Mouse (Mus musculus): Measurements from ENCODE around the gene Hist1h2ao. TPM values are rescaled to one million over a fixed set of nuclear protein-coding genes. Genes with fewer than 3 reads are reported as not detected.
A peak's percentile ranks its signal among the peaks of the same experiment; 100 is the strongest.
"Not testable (repeated sequence)": the region's sequence is repeated elsewhere in the genome, so short reads cannot be mapped to it uniquely, and the experiment has no call there.

The Hist1h2ao gene
- polyA plus RNA-seq, 1 experiment from 2014 or later: not detected

DNA sequence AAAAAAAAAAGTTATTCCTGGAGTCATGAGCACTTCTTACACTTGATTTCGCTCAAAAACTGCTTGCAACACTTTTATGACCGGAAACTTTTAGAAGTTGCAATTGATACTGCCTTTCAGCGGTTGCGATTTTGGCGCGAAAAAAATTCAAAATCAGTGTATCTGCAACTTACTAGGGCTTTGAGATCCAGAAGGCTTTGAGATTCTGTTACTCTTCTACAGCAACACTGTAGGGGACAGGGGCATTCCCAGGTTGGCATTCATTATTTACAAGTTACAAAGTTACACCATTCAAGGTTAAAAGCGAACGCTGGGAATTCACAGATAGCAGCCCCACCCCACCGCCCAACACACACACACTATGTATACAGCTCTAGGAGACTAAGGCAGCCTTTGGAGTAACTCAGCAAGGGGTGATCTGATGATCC, 26.5 kb upstream of the Hist1h2ao start:
- no peak for ATAC-seq (ENCODE audit: low FRiP score)
- H3K27me3 ChIP-seq (ENCODE audit: control insufficient read depth, insufficient read depth, low read length): no peaks in the 10 kb centered on the region
- peak; percentile 74 for DNase-seq (ENCODE audit: low spot score)
- peak overlapping the region; percentile 35 for H3K4me3 ChIP-seq (ENCODE audit: low read depth, low read length)
- H3K27ac ChIP-seq (ENCODE audit: low read depth, low read length): peak overlapping the region; percentile 77
- no peaks in the 10 kb centered on the region for H3K9me3 ChIP-seq (ENCODE audit: control insufficient read depth, low read length)
- 1% methylated on average over 9 of the region's 9 CpGs for WGBS
- H3K36me3 ChIP-seq (ENCODE audit: control insufficient read depth, insufficient read depth, low read length): no peaks in the 10 kb centered on the region
- 0 out of 2 replicates have a peak, but pooled peaks cover 5% of the 10 kb centered on the region for H3K4me1 ChIP-seq (replicated peaks; ENCODE audit: control insufficient read depth, insufficient read depth, low read length)
- peak overlapping the region; percentile 35; the same call in 1 of the 2 replicates for H3K9ac ChIP-seq (ENCODE audit: low read depth, low read length)
- peak overlapping the region; percentile 65 for H3K4me2 ChIP-seq (replicated peaks; ENCODE audit: low read depth, low read length)

DNA sequence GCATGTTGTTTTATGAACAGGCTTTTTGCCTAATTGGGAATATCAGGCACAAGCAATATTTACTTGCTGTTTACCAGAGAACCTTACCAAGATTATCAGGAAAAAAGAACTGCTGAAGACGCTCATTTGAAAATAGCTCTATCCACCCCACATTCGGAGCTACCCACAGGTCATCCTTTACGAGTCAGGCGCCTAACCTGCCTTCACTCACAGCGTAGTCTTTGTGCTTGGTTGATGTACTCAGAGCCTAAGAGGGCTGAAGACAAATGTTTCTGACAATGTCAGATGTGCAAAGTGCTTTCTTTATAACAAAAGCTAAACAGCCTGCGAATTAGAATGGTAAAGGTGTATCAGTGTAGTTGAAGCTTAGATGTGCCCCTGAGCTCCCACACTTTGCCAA, 26.0 kb upstream of the Hist1h2ao start:
- Histone ChIP-seq H3K27ac (ENCODE audit: low read depth, low read length) (peak overlapping the region; percentile 77), H3K9me3 (ENCODE audit: control insufficient read depth, low read length) (no peaks in the 10 kb centered on the region), H3K9ac (ENCODE audit: low read depth, low read length) (peak overlapping the region; percentile 35; the same call in 1 of the 2 replicates), H3K27me3 (ENCODE audit: control insufficient read depth, insufficient read depth, low read length) (no peaks in the 10 kb centered on the region), H3K36me3 (ENCODE audit: control insufficient read depth, insufficient read depth, low read length) (no peaks in the 10 kb centered on the region), H3K4me1 (replicated peaks; ENCODE audit: control insufficient read depth, insufficient read depth, low read length) (0 out of 2 replicates have a peak, but pooled peaks cover 5% of the 10 kb centered on the region), H3K4me2 (replicated peaks; ENCODE audit: low read depth, low read length) (peak overlapping the region; percentile 65), H3K4me3 (ENCODE audit: low read depth, low read length) (no peak overlapping the region)
- DNase-seq (ENCODE audit: low spot score): peak; percentile 22
- 22% methylated on average over 6 of the region's 6 CpGs for WGBS
- ATAC-seq (ENCODE audit: low FRiP score): no peak

DNA sequence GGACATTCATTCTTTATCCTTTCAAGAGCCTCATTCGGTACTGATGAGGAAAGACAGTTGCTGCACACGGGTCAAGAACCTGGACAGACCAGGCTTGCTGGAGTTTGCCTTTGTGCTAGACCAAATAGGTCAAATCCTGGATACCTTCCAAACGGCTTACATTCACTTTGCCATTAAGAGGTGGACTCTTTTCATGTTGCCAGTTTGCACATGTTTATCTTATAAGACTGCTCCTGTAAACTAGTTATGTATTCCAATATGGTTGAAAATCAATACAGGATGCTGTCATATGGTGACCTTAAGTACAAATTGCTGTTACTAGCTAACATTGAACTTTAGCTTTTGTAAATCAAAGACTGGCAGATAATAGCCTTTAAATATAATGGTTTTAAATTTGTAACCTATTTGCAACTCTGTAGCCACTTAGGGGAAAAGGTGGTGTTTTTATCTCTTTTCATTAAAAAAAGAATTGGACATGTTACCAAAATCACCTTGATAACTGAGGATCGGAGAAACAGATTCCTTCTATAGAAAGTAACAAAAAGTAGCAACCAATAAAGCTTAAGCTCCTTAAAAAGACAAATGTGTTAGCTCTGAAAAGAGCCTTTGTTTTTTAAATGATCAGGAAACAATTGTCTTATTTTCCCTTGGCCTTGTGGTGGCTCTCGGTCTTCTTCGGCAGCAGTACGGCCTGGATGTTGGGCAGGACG, 23.9 kb upstream of the Hist1h2ao start:
- Histone ChIP-seq H3K27me3 (ENCODE audit: control insufficient read depth, insufficient read depth, low read length) (no peaks in the 10 kb centered on the region), H3K4me1 (replicated peaks; ENCODE audit: control insufficient read depth, insufficient read depth, low read length) (0 out of 2 replicates have a peak, but pooled peaks cover 5% of the 10 kb centered on the region), H3K36me3 (ENCODE audit: control insufficient read depth, insufficient read depth, low read length) (no peaks in the 10 kb centered on the region), H3K27ac (ENCODE audit: low read depth, low read length) (peak overlapping the region; percentile 84), H3K9ac (ENCODE audit: low read depth, low read length) (peak overlapping the region; percentile 53; the same call in 1 of the 2 replicates), H3K4me3 (ENCODE audit: low read depth, low read length) (peak overlapping the region; percentile 30), H3K4me2 (replicated peaks; ENCODE audit: low read depth, low read length) (peak overlapping the region; percentile 45), H3K9me3 (ENCODE audit: control insufficient read depth, low read length) (no peaks in the 10 kb centered on the region)
- no peak for ATAC-seq (ENCODE audit: low FRiP score)
- 6% methylated on average over 8 of the region's 8 CpGs for WGBS
- peak; percentile 51 for DNase-seq (ENCODE audit: low spot score)

DNA sequence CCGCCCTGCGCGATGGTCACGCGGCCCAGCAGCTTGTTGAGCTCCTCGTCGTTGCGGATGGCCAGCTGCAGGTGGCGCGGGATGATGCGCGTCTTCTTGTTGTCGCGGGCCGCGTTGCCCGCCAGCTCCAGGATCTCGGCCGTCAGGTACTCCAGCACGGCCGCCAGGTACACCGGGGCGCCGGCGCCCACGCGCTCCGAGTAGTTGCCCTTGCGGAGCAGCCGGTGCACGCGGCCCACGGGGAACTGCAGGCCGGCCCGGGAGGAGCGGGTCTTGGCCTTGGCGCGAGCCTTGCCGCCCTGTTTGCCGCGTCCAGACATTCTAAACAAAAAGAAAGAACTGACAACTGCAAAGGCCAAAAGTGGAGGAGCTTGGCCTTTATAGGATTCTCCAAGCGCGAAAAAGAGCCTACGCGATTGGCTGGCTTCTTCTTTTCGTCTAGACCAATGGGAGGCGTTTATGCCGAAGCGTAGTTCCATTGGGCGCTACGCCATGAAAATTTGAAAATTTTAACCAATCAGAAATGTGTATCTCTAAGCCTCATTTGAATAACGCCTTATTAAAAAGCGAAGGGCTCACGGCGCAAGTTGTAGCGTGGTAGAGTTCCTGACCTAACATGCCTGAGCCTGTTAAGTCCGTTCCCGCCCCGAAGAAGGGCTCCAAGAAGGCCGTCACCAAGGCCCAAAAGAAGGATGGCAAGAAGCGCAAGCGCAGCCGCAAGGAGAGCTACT, 23.2 kb upstream of the Hist1h2ao start, which contains the start of the genes Hist1h2an and Hist1h2bp:
TSS of gene Hist1h2an (minus strand) at position 320 of the 731 bp plus-strand sequence.
TSS of gene Hist1h2bp (plus strand) at position 563 of the 731 bp plus-strand sequence.
- H3K4me1 ChIP-seq (replicated peaks; ENCODE audit: control insufficient read depth, insufficient read depth, low read length); H3K9me3 ChIP-seq (ENCODE audit: control insufficient read depth, low read length); H3K27me3 ChIP-seq (ENCODE audit: control insufficient read depth, insufficient read depth, low read length); H3K36me3 ChIP-seq (ENCODE audit: control insufficient read depth, insufficient read depth, low read length): not testable (repeated sequence)
- ATAC-seq (ENCODE audit: low FRiP score) (peak; percentile 96), DNase-seq (ENCODE audit: low spot score) (peak; percentile 91)
- Histone ChIP-seq H3K27ac (ENCODE audit: low read depth, low read length) (peak within 1 kb of the TSS; percentile 84), H3K9ac (ENCODE audit: low read depth, low read length) (peak within 1 kb of the TSS; percentile 53), H3K4me3 (ENCODE audit: low read depth, low read length) (peak within 1 kb of the TSS; percentile 30), H3K4me2 (replicated peaks; ENCODE audit: low read depth, low read length) (peak within 1 kb of the TSS; percentile 45)
- under 1% methylated on average over 36 of the region's 63 CpGs for WGBS

DNA sequence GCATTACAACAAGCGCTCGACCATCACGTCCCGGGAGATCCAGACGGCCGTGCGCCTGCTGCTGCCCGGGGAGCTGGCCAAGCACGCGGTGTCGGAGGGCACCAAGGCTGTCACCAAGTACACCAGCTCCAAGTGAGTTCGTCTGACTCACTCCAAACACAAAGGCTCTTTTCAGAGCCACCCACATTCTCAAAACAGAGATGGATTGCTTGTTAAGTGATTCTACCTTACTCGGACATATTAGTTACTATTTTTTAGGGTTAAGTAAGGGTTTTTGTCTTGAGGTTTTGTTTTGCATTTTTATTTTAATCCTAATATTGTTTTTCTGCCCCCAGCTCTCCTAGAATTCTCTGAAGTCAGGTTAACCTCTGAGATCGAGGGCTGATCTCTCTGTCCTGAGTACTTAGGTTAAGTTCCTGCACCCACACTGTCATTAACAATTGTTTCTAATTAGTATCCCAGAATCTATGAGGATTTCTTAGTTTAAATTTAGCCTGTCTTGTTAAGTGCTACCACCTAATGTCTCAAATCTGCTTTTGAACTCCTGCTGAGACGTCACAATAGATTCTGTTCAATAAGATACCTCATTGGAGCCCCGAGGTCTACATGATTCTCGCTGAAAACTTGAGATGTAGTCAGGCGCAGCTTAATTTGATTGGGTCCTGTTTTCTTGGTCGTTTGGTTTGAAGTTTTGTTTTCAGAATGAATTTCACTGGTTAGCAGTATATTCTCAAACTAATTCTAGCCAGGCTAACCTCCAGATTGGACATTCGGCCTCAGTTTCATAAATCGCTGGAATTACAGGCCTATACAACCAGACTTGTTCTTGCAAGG, 22.3 kb upstream of the Hist1h2ao start:
- ATAC-seq (ENCODE audit: low FRiP score) (peak; percentile 53), DNase-seq (ENCODE audit: low spot score) (peak; percentile 44)
- Histone ChIP-seq H3K4me2 (replicated peaks; ENCODE audit: low read depth, low read length) (peak overlapping the region; percentile 33), H3K4me1 (replicated peaks; ENCODE audit: control insufficient read depth, insufficient read depth, low read length) (0 out of 2 replicates have a peak, but pooled peaks cover 5% of the 10 kb centered on the region), H3K9me3 (ENCODE audit: control insufficient read depth, low read length) (no peaks in the 10 kb centered on the region), H3K9ac (ENCODE audit: low read depth, low read length) (peak overlapping the region; percentile 31), H3K36me3 (ENCODE audit: control insufficient read depth, insufficient read depth, low read length) (no peaks in the 10 kb centered on the region), H3K4me3 (ENCODE audit: low read depth, low read length) (peak overlapping the region; percentile 20; the same call in 1 of the 2 replicates), H3K27me3 (ENCODE audit: control insufficient read depth, insufficient read depth, low read length) (no peaks in the 10 kb centered on the region), H3K27ac (ENCODE audit: low read depth, low read length) (peak overlapping the region; percentile 74)
- 19% methylated on average over 10 of the region's 21 CpGs for WGBS

DNA sequence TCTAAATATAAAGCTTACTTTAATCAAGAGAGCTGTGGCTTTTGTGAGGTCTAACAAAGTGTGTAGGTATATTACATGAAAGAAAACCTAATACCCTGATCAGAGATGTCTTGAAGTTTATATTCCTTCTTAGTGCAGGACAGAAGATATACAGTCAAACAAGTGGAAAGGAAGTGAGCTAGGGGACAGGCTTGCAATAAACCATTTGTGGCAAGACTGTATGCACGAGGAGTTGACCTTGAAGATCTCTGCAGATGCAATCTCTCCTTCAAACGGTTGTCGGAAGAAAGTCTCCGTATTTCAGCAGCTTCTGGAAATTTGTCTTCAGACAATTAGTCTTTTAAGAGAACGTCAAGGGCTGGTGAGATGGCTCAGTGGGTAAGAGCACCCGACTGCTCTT, 20.3 kb upstream of the Hist1h2ao start:
- H3K27ac ChIP-seq (ENCODE audit: low read depth, low read length): no peak overlapping the region
- H3K9ac ChIP-seq (ENCODE audit: low read depth, low read length): no peak overlapping the region
- WGBS: 62% methylated on average over 6 of the region's 6 CpGs
- no peaks in the 10 kb centered on the region for H3K36me3 ChIP-seq (ENCODE audit: control insufficient read depth, insufficient read depth, low read length)
- H3K27me3 ChIP-seq (ENCODE audit: control insufficient read depth, insufficient read depth, low read length): no peaks in the 10 kb centered on the region
- DNase-seq (ENCODE audit: low spot score): no peak
- no peaks in the 10 kb centered on the region for H3K9me3 ChIP-seq (ENCODE audit: control insufficient read depth, low read length)
- H3K4me2 ChIP-seq (replicated peaks; ENCODE audit: low read depth, low read length): no peak overlapping the region
- no peak overlapping the region for H3K4me3 ChIP-seq (ENCODE audit: low read depth, low read length)
- ATAC-seq (ENCODE audit: low FRiP score): no peak
- 0 out of 2 replicates have a peak, but pooled peaks cover 5% of the 10 kb centered on the region for H3K4me1 ChIP-seq (replicated peaks; ENCODE audit: control insufficient read depth, insufficient read depth, low read length)

DNA sequence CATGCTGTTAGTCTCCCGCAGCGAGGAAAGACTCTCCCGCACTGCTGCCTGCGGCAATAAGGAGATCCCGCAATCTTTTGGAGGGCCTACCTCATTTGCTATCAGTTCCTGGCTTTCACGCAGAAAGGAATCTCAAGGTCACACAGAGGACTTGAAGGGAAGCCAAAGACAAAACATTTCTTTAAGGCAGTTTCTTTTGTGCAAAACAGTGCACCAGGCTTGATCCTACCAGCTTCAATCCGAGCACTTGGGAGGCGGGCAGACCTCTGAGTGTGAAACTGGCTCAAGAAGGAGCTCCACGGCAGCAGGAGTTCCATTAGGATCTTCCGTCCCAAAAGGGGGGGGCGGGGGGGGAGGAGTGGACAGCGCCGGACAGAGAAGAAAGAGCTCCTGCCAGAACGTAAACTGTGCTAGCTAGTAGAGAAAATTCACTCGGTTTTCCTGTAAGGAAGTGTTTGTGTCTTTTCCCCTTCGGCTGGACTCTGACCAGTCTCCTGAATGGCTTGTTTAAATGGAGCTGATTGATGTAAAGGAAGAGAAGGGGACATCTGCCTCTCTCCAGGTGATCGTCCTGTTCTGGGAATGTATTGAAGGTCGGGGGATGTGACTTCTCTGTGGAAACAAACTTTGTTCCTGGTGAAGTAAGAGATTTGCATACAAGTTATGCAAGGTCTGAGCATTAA, 19.5 kb upstream of the Hist1h2ao start:
- Histone ChIP-seq H3K27ac (ENCODE audit: low read depth, low read length) (0 out of 2 replicates have a peak overlapping the region, but pooled peaks have one; percentile 33), H3K4me1 (replicated peaks; ENCODE audit: control insufficient read depth, insufficient read depth, low read length) (0 out of 2 replicates have a peak, but pooled peaks cover 5% of the 10 kb centered on the region), H3K9ac (ENCODE audit: low read depth, low read length) (peak overlapping the region; percentile 31; the same call in 1 of the 2 replicates), H3K4me3 (ENCODE audit: low read depth, low read length) (no peak overlapping the region), H3K27me3 (ENCODE audit: control insufficient read depth, insufficient read depth, low read length) (no peaks in the 10 kb centered on the region), H3K36me3 (ENCODE audit: control insufficient read depth, insufficient read depth, low read length) (no peaks in the 10 kb centered on the region), H3K4me2 (replicated peaks; ENCODE audit: low read depth, low read length) (peak overlapping the region; percentile 19; the same call in 1 of the 2 replicates), H3K9me3 (ENCODE audit: control insufficient read depth, low read length) (no peaks in the 10 kb centered on the region)
- 8% methylated on average over 17 of the region's 18 CpGs for WGBS
- DNase-seq (ENCODE audit: low spot score) (peak; percentile 38), ATAC-seq (ENCODE audit: low FRiP score) (no peak)
